Mouse (Mus musculus): ENCODE data around the gene Sema4b.

- TF ChIP-seq CTCF (IDR thresholded peaks at IDR 0.05; ENCODE audit: low read depth) (no peak), EP300 (IDR thresholded peaks at IDR 0.05; ENCODE audit: low read depth) (no peak)
Observed at GRCm38 (mm10) chr7:80205705-80206589, 19.3 kb downstream of the Sema4b start.

Measured in liver, embryonic 14.5 days (tissue).